Mouse (Mus musculus): ENCODE measurements around the gene Cpt2. TPM values are rescaled to one million over a fixed set of nuclear protein-coding genes. Genes with fewer than 3 reads are reported as not detected.

Gene Cpt2
- polyA plus RNA-seq, 1 experiment from 2014 or later, result 19.4 TPM

DNA sequence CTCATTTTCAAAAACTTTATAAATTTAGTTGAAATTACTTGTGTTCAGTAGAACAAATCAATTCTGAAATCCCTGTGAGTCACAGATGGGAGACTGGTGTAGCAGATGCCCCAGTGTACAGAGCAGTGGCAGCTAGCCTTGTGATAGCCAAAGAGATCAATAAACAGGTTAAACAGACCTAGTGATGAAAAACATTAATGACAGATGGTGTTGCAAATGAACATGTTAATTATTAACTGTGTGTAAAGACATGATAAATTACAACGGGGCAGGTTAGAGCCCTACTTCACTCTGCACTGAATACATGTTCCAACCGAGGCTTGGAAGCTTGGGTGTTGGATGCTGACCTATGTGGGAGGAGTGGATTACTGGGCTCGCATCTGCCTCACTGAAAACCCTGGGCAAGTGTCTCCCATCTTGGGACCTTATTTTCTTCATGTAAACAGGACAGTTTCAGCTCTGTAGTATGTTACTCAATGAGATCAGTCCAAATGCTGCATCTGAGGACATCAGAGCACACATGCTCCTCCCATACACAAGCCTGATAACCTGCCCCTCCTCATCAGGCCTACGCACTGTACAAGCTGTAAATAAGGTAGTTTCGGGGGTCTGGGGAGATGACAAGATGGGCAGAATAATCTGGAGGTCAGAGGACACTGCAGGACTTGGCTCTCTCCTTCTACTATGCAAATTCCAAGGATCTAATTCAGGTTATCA lies 24.0 kb downstream of the Cpt2 start:
- H3K9ac ChIP-seq, result no peak overlapping the region
- no peak overlapping the region for H3K4me2 ChIP-seq (replicated peaks)
- no peaks in the 10 kb centered on the region for H3K9me3 ChIP-seq (ENCODE audit: control insufficient read depth, low read length)
- no peak for ATAC-seq (ENCODE audit: low FRiP score)
- no peak overlapping the region for H3K27ac ChIP-seq
- H3K4me3 ChIP-seq (replicated peaks; ENCODE audit: low read length), result no peak overlapping the region
- no peaks in the 10 kb centered on the region for H3K4me1 ChIP-seq (replicated peaks; ENCODE audit: control insufficient read depth, insufficient read depth, low read length)
- peaks cover 43% of the 10 kb centered on the region for H3K36me3 ChIP-seq (replicated peaks; ENCODE audit: control insufficient read depth, insufficient read depth)
- no peaks in the 10 kb centered on the region for H3K27me3 ChIP-seq (ENCODE audit: control insufficient read depth, insufficient read depth, low read length)
- DNase-seq (ENCODE audit: low spot score), result no peak
- 78% methylated on average over 5 of the region's 5 CpGs for WGBS

DNA sequence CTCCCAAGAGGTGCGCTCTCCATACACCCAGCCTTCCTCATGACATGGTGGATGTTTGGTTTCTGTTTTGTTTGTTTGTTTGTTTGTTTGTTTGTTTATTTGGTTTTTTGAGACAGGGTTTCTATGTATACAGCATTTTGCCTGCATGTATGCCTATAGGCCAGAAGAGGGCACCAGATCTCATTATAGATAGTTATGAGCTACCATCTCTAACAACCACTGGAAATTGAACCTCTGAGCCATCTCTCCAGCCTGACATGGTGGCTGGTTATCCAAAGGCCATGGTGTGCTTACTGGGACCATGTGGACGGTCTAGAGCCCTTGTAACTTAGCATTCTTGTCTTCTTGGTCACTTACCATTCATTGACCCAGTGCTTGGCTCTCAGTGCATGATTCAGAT lies 30.7 kb downstream of the Cpt2 start:
- H3K4me3 ChIP-seq (replicated peaks; ENCODE audit: low read length), result no peak overlapping the region
- WGBS, result 90% methylated on average over 2 of the region's 2 CpGs
- no peak overlapping the region for H3K9ac ChIP-seq
- peaks cover 51% of the 10 kb centered on the region for H3K36me3 ChIP-seq (replicated peaks; ENCODE audit: control insufficient read depth, insufficient read depth)
- H3K4me2 ChIP-seq (replicated peaks), result no peak overlapping the region
- no peaks in the 10 kb centered on the region for H3K9me3 ChIP-seq (ENCODE audit: control insufficient read depth, low read length)
- no peak overlapping the region for H3K27ac ChIP-seq
- peak; percentile 50 for DNase-seq (ENCODE audit: low spot score)
- no peaks in the 10 kb centered on the region for H3K27me3 ChIP-seq (ENCODE audit: control insufficient read depth, insufficient read depth, low read length)
- ATAC-seq (ENCODE audit: low FRiP score), result no peak
- H3K4me1 ChIP-seq (replicated peaks; ENCODE audit: control insufficient read depth, insufficient read depth, low read length), result peaks cover 11% of the 10 kb centered on the region; the same call in 1 of the 2 replicates

- Histone ChIP-seq H3K4me1 (replicated peaks; ENCODE audit: control insufficient read depth, insufficient read depth, low read length) (peaks cover 11% of the 10 kb centered on the region; the same call in 1 of the 2 replicates), H3K9me3 (ENCODE audit: control insufficient read depth, low read length) (no peaks in the 10 kb centered on the region), H3K4me3 (replicated peaks; ENCODE audit: low read length) (peak within 1 kb of the TSS; percentile 47), H3K9ac (peak within 1 kb of the TSS; percentile 67), H3K27me3 (ENCODE audit: control insufficient read depth, insufficient read depth, low read length) (no peaks in the 10 kb centered on the region), H3K27ac (peak within 1 kb of the TSS; percentile 95), H3K4me2 (replicated peaks) (peak within 1 kb of the TSS; percentile 82), H3K36me3 (replicated peaks; ENCODE audit: control insufficient read depth, insufficient read depth) (peaks cover 52% of the 10 kb centered on the region)
- peak; percentile 95 for ATAC-seq (ENCODE audit: low FRiP score)
- WGBS, result under 1% methylated on average over 45 of the region's 48 CpGs
- peak; percentile 92 for DNase-seq (ENCODE audit: low spot score)
Measured at GRCm38 (mm10) chr4:107889731-107890432, 33.5 kb downstream of the Cpt2 start, which contains the start of gene 0610037L13Rik. Gene 0610037L13Rik (plus strand): TSS chr4:107889813.

DNA sequence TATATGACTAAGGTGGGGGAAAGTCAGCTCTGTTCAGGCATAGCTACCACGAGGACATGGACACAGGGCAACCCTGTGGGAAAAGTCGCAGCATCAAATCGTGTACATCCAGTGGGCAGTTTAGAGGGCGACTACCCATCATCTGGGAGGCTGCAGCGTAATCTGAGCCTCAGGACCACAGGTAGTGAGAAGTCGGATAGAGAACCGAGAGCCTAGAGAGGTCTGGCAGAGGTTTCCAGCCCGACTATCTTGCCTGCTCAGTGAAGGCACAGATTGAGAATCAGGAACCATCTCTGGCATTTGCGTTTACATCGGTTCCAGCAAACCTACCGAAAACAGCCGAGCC lies 34.1 kb downstream of the Cpt2 start:
- peaks cover 53% of the 10 kb centered on the region for H3K36me3 ChIP-seq (replicated peaks; ENCODE audit: control insufficient read depth, insufficient read depth)
- no peaks in the 10 kb centered on the region for H3K9me3 ChIP-seq (ENCODE audit: control insufficient read depth, low read length)
- peaks cover 11% of the 10 kb centered on the region; the same call in 1 of the 2 replicates for H3K4me1 ChIP-seq (replicated peaks; ENCODE audit: control insufficient read depth, insufficient read depth, low read length)
- H3K27ac ChIP-seq, result peak overlapping the region; percentile 95
- peak overlapping the region; percentile 67 for H3K9ac ChIP-seq
- peak; percentile 59 for ATAC-seq (ENCODE audit: low FRiP score)
- peak overlapping the region; percentile 47 for H3K4me3 ChIP-seq (replicated peaks; ENCODE audit: low read length)
- H3K4me2 ChIP-seq (replicated peaks), result peak overlapping the region; percentile 82
- no peak for DNase-seq (ENCODE audit: low spot score)
- WGBS, result 2% methylated on average over 12 of the region's 12 CpGs
- no peaks in the 10 kb centered on the region for H3K27me3 ChIP-seq (ENCODE audit: control insufficient read depth, insufficient read depth, low read length)

GRCm38 (mm10) chr4:107886371-107886770 lies 37.0 kb downstream of the Cpt2 start:
- no peak overlapping the region for H3K27ac ChIP-seq
- H3K4me2 ChIP-seq (replicated peaks), result no peak overlapping the region
- DNase-seq (ENCODE audit: low spot score) (no peak), ATAC-seq (ENCODE audit: low FRiP score) (no peak)
- H3K4me3 ChIP-seq (replicated peaks; ENCODE audit: low read length), result no peak overlapping the region
- H3K9ac ChIP-seq, result no peak overlapping the region
- H3K27me3 ChIP-seq (ENCODE audit: control insufficient read depth, insufficient read depth, low read length), result no peaks in the 10 kb centered on the region
- peaks cover 62% of the 10 kb centered on the region for H3K36me3 ChIP-seq (replicated peaks; ENCODE audit: control insufficient read depth, insufficient read depth)
- 80% methylated on average over 7 of the region's 7 CpGs for WGBS
- peaks cover 11% of the 10 kb centered on the region; the same call in 1 of the 2 replicates for H3K4me1 ChIP-seq (replicated peaks; ENCODE audit: control insufficient read depth, insufficient read depth, low read length)
- no peaks in the 10 kb centered on the region for H3K9me3 ChIP-seq (ENCODE audit: control insufficient read depth, low read length)

DNA sequence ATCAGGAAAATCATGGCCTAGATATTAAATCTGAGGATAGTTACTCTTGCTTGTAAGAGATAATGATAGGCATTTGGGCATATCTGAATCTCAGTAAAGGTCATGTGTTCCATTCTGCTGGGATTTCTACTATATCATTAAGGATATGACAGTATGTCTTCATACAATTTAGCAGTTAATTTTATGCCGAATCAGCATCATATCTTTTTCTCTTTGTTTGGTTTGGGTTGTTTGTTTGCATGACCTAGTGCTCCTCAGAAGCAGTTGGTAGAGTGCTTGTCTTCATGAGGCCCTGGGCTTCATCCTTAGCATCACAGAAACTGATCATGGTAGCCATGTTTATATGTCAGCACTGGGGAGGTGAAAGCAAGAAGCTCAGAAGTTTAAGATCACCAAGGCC lies 41.8 kb downstream of the Cpt2 start:
- Histone ChIP-seq H3K36me3 (replicated peaks; ENCODE audit: control insufficient read depth, insufficient read depth) (peaks cover 56% of the 10 kb centered on the region), H3K4me2 (replicated peaks) (no peak overlapping the region), H3K4me1 (replicated peaks; ENCODE audit: control insufficient read depth, insufficient read depth, low read length) (peaks cover 9% of the 10 kb centered on the region), H3K4me3 (replicated peaks; ENCODE audit: low read length) (no peak overlapping the region), H3K9me3 (ENCODE audit: control insufficient read depth, low read length) (no peaks in the 10 kb centered on the region), H3K27ac (no peak overlapping the region), H3K9ac (no peak overlapping the region), H3K27me3 (ENCODE audit: control insufficient read depth, insufficient read depth, low read length) (no peaks in the 10 kb centered on the region)
- ATAC-seq (ENCODE audit: low FRiP score) (no peak), DNase-seq (ENCODE audit: low spot score) (no peak)
- 96% methylated on average over 1 of the region's 1 CpGs for WGBS

DNA sequence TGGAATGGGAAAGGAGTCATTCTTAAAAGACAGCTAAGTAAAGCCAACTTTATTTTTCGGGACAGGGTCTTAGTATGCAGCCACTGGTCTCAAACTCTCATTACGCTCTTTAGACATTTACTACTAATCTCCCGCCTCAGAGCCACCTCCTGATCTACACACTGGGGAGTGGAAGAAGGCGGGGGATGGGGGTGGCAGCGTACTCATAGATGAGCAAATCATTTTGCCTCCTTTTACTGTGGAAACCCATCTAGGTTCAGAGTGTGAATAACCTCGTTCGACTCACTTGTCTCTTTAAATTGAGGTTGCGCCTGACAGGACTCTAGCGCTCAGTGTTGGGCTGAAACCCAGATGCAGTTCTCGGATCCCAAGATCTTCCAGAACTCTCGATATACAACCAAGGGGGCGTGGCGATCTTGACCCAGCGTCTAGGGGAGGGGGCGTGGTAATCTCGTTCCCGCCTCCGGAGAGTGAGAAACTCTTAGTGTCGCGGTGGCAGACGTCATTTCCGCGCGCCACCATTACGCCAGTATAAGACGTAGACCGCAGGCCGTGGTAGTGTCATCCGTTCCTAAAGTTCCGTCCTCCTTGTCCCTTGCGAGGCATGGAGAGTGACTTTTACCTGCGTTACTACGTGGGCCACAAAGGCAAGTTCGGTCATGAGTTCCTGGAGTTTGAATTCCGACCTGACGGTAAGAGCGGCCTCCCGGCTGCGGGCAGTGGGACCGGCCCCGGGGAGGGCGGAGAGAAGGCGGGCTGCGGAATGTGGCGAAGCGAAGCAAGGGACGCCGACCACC lies 44.0 kb downstream of the Cpt2 start, which contains the start of gene Magoh:
Gene Magoh (plus strand): TSS at position 502 of the 797 bp plus-strand sequence.
- ATAC-seq (ENCODE audit: low FRiP score), result peak; percentile 94
- Histone ChIP-seq H3K4me3 (replicated peaks; ENCODE audit: low read length) (peak within 1 kb of the TSS; percentile 92), H3K4me2 (replicated peaks) (peak within 1 kb of the TSS; percentile 93), H3K36me3 (replicated peaks; ENCODE audit: control insufficient read depth, insufficient read depth) (peaks cover 50% of the 10 kb centered on the region), H3K27ac (peak within 1 kb of the TSS; percentile 73), H3K9me3 (ENCODE audit: control insufficient read depth, low read length) (no peaks in the 10 kb centered on the region), H3K4me1 (replicated peaks; ENCODE audit: control insufficient read depth, insufficient read depth, low read length) (peaks cover 9% of the 10 kb centered on the region), H3K27me3 (ENCODE audit: control insufficient read depth, insufficient read depth, low read length) (no peaks in the 10 kb centered on the region), H3K9ac (peak within 1 kb of the TSS; percentile 86)
- peak; percentile 99 for DNase-seq (ENCODE audit: low spot score)
- WGBS, result 3% methylated on average over 48 of the region's 48 CpGs

DNA sequence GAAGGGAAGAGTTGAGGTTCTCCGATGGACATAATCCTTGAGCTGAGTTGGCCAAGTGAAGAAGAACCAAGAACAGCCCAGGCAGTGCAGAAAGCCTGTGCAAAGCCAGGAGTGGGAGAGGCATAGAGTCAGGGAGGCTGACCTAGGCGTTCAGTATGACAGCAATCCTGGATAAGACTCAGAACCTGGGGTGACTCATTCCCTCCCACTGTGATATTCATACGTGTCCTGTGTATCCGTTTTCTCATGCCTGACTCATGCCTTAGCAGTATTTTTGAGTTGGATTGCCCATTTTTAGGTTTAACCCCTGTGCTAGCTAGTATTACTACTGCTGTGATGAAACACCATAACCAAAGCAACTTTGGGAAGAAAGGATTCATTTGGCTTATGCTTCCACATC lies 58.5 kb downstream of the Cpt2 start:
- DNase-seq (ENCODE audit: low spot score) (no peak), ATAC-seq (ENCODE audit: low FRiP score) (no peak)
- no peak overlapping the region for H3K4me3 ChIP-seq (replicated peaks; ENCODE audit: low read length)
- no peak overlapping the region for H3K27ac ChIP-seq
- H3K9me3 ChIP-seq (ENCODE audit: control insufficient read depth, low read length), result no peaks in the 10 kb centered on the region
- no peak overlapping the region for H3K4me2 ChIP-seq (replicated peaks)
- 89% methylated on average over 4 of the region's 4 CpGs for WGBS
- H3K27me3 ChIP-seq (ENCODE audit: control insufficient read depth, insufficient read depth, low read length), result no peaks in the 10 kb centered on the region
- H3K36me3 ChIP-seq (replicated peaks; ENCODE audit: control insufficient read depth, insufficient read depth), result peaks cover 76% of the 10 kb centered on the region
- H3K4me1 ChIP-seq (replicated peaks; ENCODE audit: control insufficient read depth, insufficient read depth, low read length), result no peaks in the 10 kb centered on the region
- H3K9ac ChIP-seq, result no peak overlapping the region

DNA sequence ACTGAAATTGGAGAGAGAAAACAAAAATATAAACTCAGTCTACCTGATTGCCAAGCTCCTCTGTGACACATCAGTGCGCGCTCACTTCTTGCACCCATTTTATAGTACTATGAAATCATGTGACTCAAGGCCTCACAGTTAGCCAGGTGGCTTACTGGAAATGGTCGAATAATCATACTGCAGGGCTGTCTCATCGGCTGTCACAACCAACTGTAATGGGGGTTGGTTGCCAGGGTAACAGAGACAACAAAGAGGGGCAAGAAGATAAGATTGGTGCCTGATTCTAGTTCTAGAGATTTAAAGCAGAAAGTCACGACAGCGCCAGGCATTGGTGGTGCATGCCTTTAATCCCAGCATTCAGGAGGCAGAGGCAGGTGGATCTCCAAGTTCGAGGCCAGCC lies 64.4 kb downstream of the Cpt2 start:
- Histone ChIP-seq H3K4me1 (replicated peaks; ENCODE audit: control insufficient read depth, insufficient read depth, low read length) (no peaks in the 10 kb centered on the region), H3K36me3 (replicated peaks; ENCODE audit: control insufficient read depth, insufficient read depth) (peaks cover 94% of the 10 kb centered on the region)
- 89% methylated on average over 7 of the region's 7 CpGs for WGBS

More for the DNA sequence above, 64.4 kb downstream of the Cpt2 start:
- no peak overlapping the region for H3K9ac ChIP-seq
- no peaks in the 10 kb centered on the region for H3K9me3 ChIP-seq (ENCODE audit: control insufficient read depth, low read length)
- H3K4me2 ChIP-seq (replicated peaks), result no peak overlapping the region
- no peak overlapping the region for H3K4me3 ChIP-seq (replicated peaks; ENCODE audit: low read length)
- DNase-seq (ENCODE audit: low spot score), result no peak
- no peak for ATAC-seq (ENCODE audit: low FRiP score)
- no peak overlapping the region for H3K27ac ChIP-seq
- no peaks in the 10 kb centered on the region for H3K27me3 ChIP-seq (ENCODE audit: control insufficient read depth, insufficient read depth, low read length)
